ENCODE assay signal across 27 mouse cellular contexts in the genomic region with DNA sequence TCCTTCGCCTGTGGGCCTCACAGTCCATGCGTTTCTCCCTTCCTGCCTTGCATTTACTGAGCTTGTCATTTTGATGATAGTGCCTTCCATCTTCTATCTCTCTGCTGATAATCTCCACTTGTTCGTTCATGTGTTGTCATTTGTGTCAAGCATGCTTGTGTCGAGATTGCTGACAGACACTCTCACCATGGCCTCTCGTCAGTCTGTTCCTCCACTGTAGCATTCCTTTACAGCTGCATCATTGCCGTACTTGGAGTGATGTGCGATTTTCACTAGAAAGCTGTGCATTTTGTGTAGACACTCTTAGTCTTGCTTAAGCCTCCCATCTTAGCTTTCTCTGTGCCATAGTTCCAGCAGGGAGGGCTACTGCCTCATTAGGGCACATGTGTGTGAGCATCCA.
A peak's percentile ranks its signal among the peaks of the same experiment; 100 is the strongest.
DNase-seq lines count a peak whose midpoint lies in the region; ATAC-seq lines count a peak whose summit lies in the region.
"Had no signal": no experiment of that assay in that cellular context is flagged by ENCODE, and none has a peak within 500 bp of the region (broad histone marks: within the 10 kb centered on the region; RNA-seq: fewer than 3 reads in every experiment).

No protein-coding gene starts in this region.

- peak; percentile 19; the same call in 1 of the 2 replicates for ATAC-seq in heart, embryonic 13.5 days (ENCODE audit: extremely low read depth, insufficient number of reproducible peaks, low FRiP score, low TSS enrichment)
- peak; percentile 73 for ATAC-seq in heart, embryonic 16.5 days (replicated peaks; ENCODE audit: extremely low read depth, insufficient read depth, low FRiP score)
- ATAC-seq in neural tube, embryonic 13.5 days (ENCODE audit: low read depth): no peak
- ATAC-seq in neural tube, embryonic 15.5 days (ENCODE audit: low FRiP score): no peak
- ATAC-seq: forebrain, embryonic 13.5 days; forebrain, embryonic 16.5 days; hindbrain, postnatal 0 days; inflammation-experienced regulatory T-cells, adult 6 months; intestine, embryonic 16.5 days; Patski had no signal

- H3K4me1 ChIP-seq in heart, embryonic 10.5 days: peaks cover 19% of the 10 kb centered on the region
- peaks cover 29% of the 10 kb centered on the region for H3K4me1 ChIP-seq in heart, embryonic 13.5 days
- H3K4me1 ChIP-seq in heart, embryonic 16.5 days (ENCODE audit: control insufficient read depth, insufficient read depth, low read length): peaks cover 12% of the 10 kb centered on the region
- peaks cover 28% of the 10 kb centered on the region for H3K4me1 ChIP-seq in neural tube, embryonic 13.5 days (replicated peaks)
- H3K4me1 ChIP-seq in neural tube, embryonic 15.5 days: peaks cover 7% of the 10 kb centered on the region

- no peak overlapping the region; the same call in 1 of the 2 replicates for H3K4me3 ChIP-seq in heart, embryonic 10.5 days
- 0 out of 2 replicates have a peak overlapping the region, but pooled peaks have one; percentile 0 for H3K4me3 ChIP-seq in heart, embryonic 13.5 days
- no peak overlapping the region for H3K4me3 ChIP-seq in heart, embryonic 16.5 days (ENCODE audit: low read length)
- no peak overlapping the region for H3K4me3 ChIP-seq in neural tube, embryonic 13.5 days
- H3K4me3 ChIP-seq in neural tube, embryonic 15.5 days (replicated peaks): no peak overlapping the region
- H3K4me3 ChIP-seq: forebrain, embryonic 10.5 days; forebrain, embryonic 13.5 days had no signal

- H3K36me3 ChIP-seq in heart, embryonic 10.5 days: no peaks in the 10 kb centered on the region
- no peaks in the 10 kb centered on the region for H3K36me3 ChIP-seq in heart, embryonic 13.5 days
- H3K36me3 ChIP-seq in heart, embryonic 16.5 days (ENCODE audit: control insufficient read depth, insufficient read depth): no peaks in the 10 kb centered on the region
- no peaks in the 10 kb centered on the region for H3K36me3 ChIP-seq in neural tube, embryonic 13.5 days
- H3K36me3 ChIP-seq in neural tube, embryonic 15.5 days: no peaks in the 10 kb centered on the region
- H3K36me3 ChIP-seq: forebrain, embryonic 10.5 days; G1E had no signal

- no peak overlapping the region for H3K9ac ChIP-seq in heart, embryonic 13.5 days
- H3K9ac ChIP-seq in heart, embryonic 16.5 days (ENCODE audit: low read length): peak overlapping the region; percentile 20; the same call in 1 of the 2 replicates
- H3K9ac ChIP-seq in neural tube, embryonic 13.5 days: no peak overlapping the region
- no peak overlapping the region for H3K9ac ChIP-seq in neural tube, embryonic 15.5 days (replicated peaks)
- H3K9ac ChIP-seq: forebrain, embryonic 13.5 days; hindbrain, embryonic 14.5 days had no signal

- WGBS in heart, embryonic 10.5 days: 19% methylated on average over 7 of the region's 7 CpGs
- 9% methylated on average over 7 of the region's 7 CpGs for WGBS in heart, embryonic 13.5 days
- WGBS in heart, embryonic 16.5 days: 25% methylated on average over 7 of the region's 7 CpGs
- WGBS in neural tube, embryonic 13.5 days: 76% methylated on average over 7 of the region's 7 CpGs
- 71% methylated on average over 7 of the region's 7 CpGs for WGBS in neural tube, embryonic 15.5 days

- no peaks in the 10 kb centered on the region for H3K9me3 ChIP-seq in heart, embryonic 10.5 days
- no peaks in the 10 kb centered on the region for H3K9me3 ChIP-seq in heart, embryonic 13.5 days
- H3K9me3 ChIP-seq in heart, embryonic 16.5 days (replicated peaks; ENCODE audit: control insufficient read depth, low read length): no peaks in the 10 kb centered on the region
- no peaks in the 10 kb centered on the region for H3K9me3 ChIP-seq in neural tube, embryonic 13.5 days
- H3K9me3 ChIP-seq in neural tube, embryonic 15.5 days (replicated peaks): no peaks in the 10 kb centered on the region
- H3K9me3 ChIP-seq: forebrain, embryonic 10.5 days; forebrain, embryonic 13.5 days; G1E had no signal

- DNase-seq in heart, embryonic 10.5 days (ENCODE audit: low spot score): peak; percentile 89
- DNase-seq in heart, adult 8-10 months (ENCODE audit: low spot score): no peak
- no peak for DNase-seq in heart, adult 18-20 months
- no peak for DNase-seq in heart, adult 9 months (ENCODE audit: low spot score in 2 of 2)
- DNase-seq: adrenal gland, postnatal 10 days; adrenal gland, postnatal 36 days; B cell, adult 2 months; cerebellum, adult 18-20 months; cerebellum, adult 9-10 months; cerebellum, postnatal 14 days; gastrocnemius, postnatal 10 days; gastrocnemius, postnatal 36 days; kidney, adult 18-20 months; kidney, adult 9 months had no signal

- H3K27me3 ChIP-seq in heart, embryonic 10.5 days (ENCODE audit: insufficient read depth, poor library complexity, severe bottlenecking): peaks cover 18% of the 10 kb centered on the region; the same call in 1 of the 2 replicates
- peaks cover 28% of the 10 kb centered on the region for H3K27me3 ChIP-seq in heart, embryonic 13.5 days (replicated peaks)
- no peaks in the 10 kb centered on the region for H3K27me3 ChIP-seq in heart, embryonic 16.5 days (ENCODE audit: control insufficient read depth, insufficient read depth, low read length)
- H3K27me3 ChIP-seq in neural tube, embryonic 13.5 days: no peaks in the 10 kb centered on the region
- no peaks in the 10 kb centered on the region for H3K27me3 ChIP-seq in neural tube, embryonic 15.5 days (replicated peaks)
- H3K27me3 ChIP-seq: forebrain, embryonic 13.5 days; Patski had no signal

- H3K4me2 ChIP-seq in heart, embryonic 13.5 days: peak overlapping the region; percentile 53
- H3K4me2 ChIP-seq in heart, embryonic 16.5 days (ENCODE audit: low read depth, low read length): peak overlapping the region; percentile 43
- no peak overlapping the region for H3K4me2 ChIP-seq in neural tube, embryonic 13.5 days
- H3K4me2 ChIP-seq in neural tube, embryonic 15.5 days: no peak overlapping the region
- H3K4me2 ChIP-seq: forebrain, embryonic 13.5 days; hindbrain, embryonic 14.5 days had no signal

- peak overlapping the region; percentile 65; the same call in 1 of the 2 replicates for H3K27ac ChIP-seq in heart, embryonic 10.5 days
- peak overlapping the region; percentile 65 for H3K27ac ChIP-seq in heart, embryonic 13.5 days (replicated peaks)
- no peak overlapping the region for H3K27ac ChIP-seq in heart, embryonic 16.5 days (ENCODE audit: low read length)
- H3K27ac ChIP-seq in neural tube, embryonic 13.5 days (replicated peaks): peak overlapping the region; percentile 23; the same call in 1 of the 2 replicates
- no peak overlapping the region for H3K27ac ChIP-seq in neural tube, embryonic 15.5 days (replicated peaks)
- H3K27ac ChIP-seq: forebrain, embryonic 10.5 days; forebrain, embryonic 13.5 days; hindbrain, embryonic 14.5 days; hindbrain, postnatal 0 days had no signal

Comparison
In these comparisons a context has a peak if more than half of its experiments do, and no peak if none do; other contexts are left out.
1. H3K27ac ChIP-seq: peak in heart, embryonic 10.5 days (single experiment), heart, embryonic 13.5 days (single experiment) and neural tube, embryonic 13.5 days (single experiment); none in heart, embryonic 16.5 days (single experiment) and neural tube, embryonic 15.5 days (single experiment).
2. ATAC-seq: peak in heart, embryonic 13.5 days (single experiment) and heart, embryonic 16.5 days (single experiment); none in neural tube, embryonic 13.5 days (single experiment) and neural tube, embryonic 15.5 days (single experiment).
3. H3K4me2 ChIP-seq: peak in heart, embryonic 13.5 days (single experiment) and heart, embryonic 16.5 days (single experiment); none in neural tube, embryonic 13.5 days (single experiment) and neural tube, embryonic 15.5 days (single experiment).